Mouse (Mus musculus) lung, embryonic 14.5 days (tissue): ENCODE data around the gene 4930404N11Rik. TPM values are rescaled to one million over a fixed set of nuclear protein-coding genes. Genes with fewer than 3 reads are reported as not detected.

ENCODE experiments used
- ATAC-seq: fragments of 200-750 bp; cut with Nextera tagmentation; 2 replicates; pipeline ENCODE4 v1.8.0; 2017; ENCODE audit warnings: mild to moderate bottlenecking, moderate TSS enrichment, moderate library complexity; ENCODE audit not compliant: insufficient read depth
- DNase-seq: peaks from one replicate; pipeline ENCODE4 v3.0.0-alpha.2; 2015
- H3K27ac ChIP-seq: fragments of 300-500 bp; sonication (generic); 2 replicates; pipeline ENCODE4 v1.5.1; 2014; ENCODE audit warnings: low read depth, mild to moderate bottlenecking, moderate library complexity
- H3K27me3 ChIP-seq: fragments of 300-500 bp; sonication (generic); 2 replicates; pipeline ENCODE4 v1.6.1; 2014; ENCODE audit warnings: low read length, control low read depth; ENCODE audit not compliant: insufficient read depth
- H3K36me3 ChIP-seq: fragments of 300-500 bp; sonication (generic); 2 replicates; pipeline ENCODE4 v1.6.1; 2014; ENCODE audit warnings: control low read depth; ENCODE audit not compliant: insufficient read depth
- H3K4me1 ChIP-seq: fragments of 300-500 bp; sonication (generic); 2 replicates; pipeline ENCODE4 v1.6.1; 2014; ENCODE audit warnings: antibody characterized with exemption, control low read depth; ENCODE audit not compliant: insufficient read depth
- H3K4me2 ChIP-seq: fragments of 300-500 bp; sonication (generic); 2 replicates; pipeline ENCODE4 v1.6.1; 2014; ENCODE audit warnings: mild to moderate bottlenecking
- H3K4me3 ChIP-seq: fragments of 300-500 bp; sonication (generic); 2 replicates; pipeline ENCODE4 v1.5.1; 2014; ENCODE audit warnings: low read depth, low read length
- H3K9ac ChIP-seq: fragments of 300-500 bp; sonication (generic); 2 replicates; pipeline ENCODE4 v1.6.1; 2014
- H3K9me3 ChIP-seq: fragments of 300-500 bp; sonication (generic); 2 replicates; pipeline ENCODE4 v1.6.1; 2016; ENCODE audit warnings: low read depth, low read length, control low read depth
- CTCF ChIP-seq: IDR thresholded peaks from 2 replicates; pipeline ENCODE4 v1.5.1; 2016; ENCODE audit warnings: antibody characterized with exemption, low read depth
- WGBS: fragments of 180-500 bp; shearing (Covaris S2); extraction: QIAGEN DNeasy Blood & Tissue Kit; methylation state at CpG from one replicate; pipeline ENCODE4 v1.1.7; 2014; 5-methylcytosine and 5-hydroxymethylcytosine counted together
- microRNA-seq: library from miRNA; unstranded; fragments of <30 nt; microRNA quantifications from one replicate; pipeline ENCODE4, GENCODE M21; 2016; ENCODE audit warnings: borderline number of aligned reads
- polyA plus RNA-seq: library from polyadenylated mRNA; unstranded; fragments of >200 nt; fragmentation: Nextera tagmentation; extraction: Ambion mirVana; gene quantifications from 2 replicates; pipeline ENCODE4 v1.2.1, GENCODE M21; 2014

Gene 4930404N11Rik
- polyA plus RNA-seq, 1 experiment from 2014 or later = 0.92 TPM

DNA sequence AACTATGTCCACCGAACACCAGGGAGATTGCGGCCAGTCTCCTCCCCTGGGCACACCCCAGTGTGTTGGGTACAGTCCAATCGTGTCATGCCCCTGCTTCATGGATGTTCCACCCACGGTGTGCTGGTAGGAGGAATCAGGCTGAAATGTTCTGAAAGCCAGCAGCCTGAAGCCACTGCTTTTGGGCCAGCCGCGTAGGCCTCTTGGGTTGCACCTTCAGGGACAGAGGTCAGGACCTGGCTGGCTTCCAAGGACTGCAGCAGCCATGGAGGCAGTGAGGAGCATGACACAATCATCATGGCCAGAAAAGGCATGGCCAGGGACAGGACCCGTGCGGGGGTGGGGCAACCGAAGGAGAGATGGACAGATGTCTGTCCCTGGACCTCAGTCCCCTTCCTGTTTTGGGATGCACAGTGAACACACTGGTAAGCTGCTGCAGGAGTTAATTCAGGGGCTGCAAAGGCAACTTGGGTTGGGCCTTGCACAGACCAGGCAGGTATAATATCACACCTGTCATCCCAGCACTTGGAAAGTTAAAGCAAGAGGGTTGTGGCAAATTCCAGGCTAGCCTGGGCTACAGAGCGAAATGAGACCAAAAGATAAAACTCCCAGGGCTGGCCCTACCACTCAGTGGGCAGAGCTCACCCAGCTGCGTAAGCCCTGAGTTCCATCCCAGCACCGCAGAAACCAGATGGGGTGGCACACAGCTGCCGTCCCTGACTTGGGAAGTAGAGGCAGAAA, 46.9 kb downstream of the 4930404N11Rik start:
- Histone ChIP-seq H3K36me3 (peaks cover 59% of the 10 kb centered on the region), H3K9ac (no peak overlapping the region), H3K4me3 (no peak overlapping the region), H3K27ac (peak overlapping the region; percentile 87; the same call in 1 of the 2 replicates), H3K27me3 (no peaks in the 10 kb centered on the region), H3K9me3 (no peaks in the 10 kb centered on the region), H3K4me1 (peaks cover 19% of the 10 kb centered on the region; the same call in 1 of the 2 replicates), H3K4me2 (peak overlapping the region; percentile 76)
- no peak for TF ChIP-seq CTCF
- DNase-seq = no peak
- no peak for ATAC-seq
- WGBS = 88% methylated on average over 13 of the region's 13 CpGs

DNA sequence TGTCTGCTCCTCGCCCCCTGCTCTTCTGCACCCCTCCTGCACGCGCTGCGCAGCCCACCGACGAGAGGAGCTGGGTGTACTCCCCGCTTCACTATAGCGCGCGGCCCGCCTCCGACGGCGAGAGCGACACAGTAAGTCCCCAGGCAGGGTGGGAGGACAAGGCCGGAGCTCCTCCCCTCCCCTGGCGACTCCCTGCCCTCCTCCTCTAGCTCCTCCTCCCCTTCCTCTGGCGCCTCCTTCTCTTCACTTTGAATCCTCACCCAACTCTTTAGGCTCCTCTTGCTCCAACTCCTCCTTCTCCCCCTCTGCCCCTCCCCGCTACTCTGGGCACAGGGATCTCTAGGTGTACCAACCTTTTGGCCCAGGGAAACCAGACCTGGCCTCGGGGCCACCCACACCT, 48.3 kb downstream of the 4930404N11Rik start:
- H3K9ac ChIP-seq = peak overlapping the region; percentile 43
- 0 out of 2 replicates have a peak overlapping the region, but pooled peaks have one; percentile 10 for H3K27ac ChIP-seq
- no peak for TF ChIP-seq CTCF
- DNase-seq (peak; percentile 79), ATAC-seq (no peak)
- H3K4me1 ChIP-seq = peaks cover 19% of the 10 kb centered on the region; the same call in 1 of the 2 replicates
- no peaks in the 10 kb centered on the region for H3K9me3 ChIP-seq
- no peaks in the 10 kb centered on the region for H3K27me3 ChIP-seq
- H3K4me2 ChIP-seq = peak overlapping the region; percentile 57
- H3K36me3 ChIP-seq = peaks cover 59% of the 10 kb centered on the region
- 11% methylated on average over 20 of the region's 20 CpGs for WGBS
- H3K4me3 ChIP-seq = peak overlapping the region; percentile 19

- DNase-seq (peak; percentile 68), ATAC-seq (no peak)
- peaks cover 19% of the 10 kb centered on the region; the same call in 1 of the 2 replicates for H3K4me1 ChIP-seq
- TF ChIP-seq CTCF = peak; percentile 56
- peaks cover 65% of the 10 kb centered on the region for H3K36me3 ChIP-seq
- no peak overlapping the region for H3K27ac ChIP-seq
- no peaks in the 10 kb centered on the region for H3K9me3 ChIP-seq
- H3K4me2 ChIP-seq = peak overlapping the region; percentile 57
- H3K9ac ChIP-seq = peak overlapping the region; percentile 43
- no peaks in the 10 kb centered on the region for H3K27me3 ChIP-seq
- 48% methylated on average over 16 of the region's 16 CpGs for WGBS
- H3K4me3 ChIP-seq = peak overlapping the region; percentile 19; the same call in 1 of the 2 replicates
Measured at GRCm38 (mm10) chr10:81316338-81317060, 49.1 kb downstream of the 4930404N11Rik start.

- Histone ChIP-seq H3K4me1 (peaks cover 19% of the 10 kb centered on the region; the same call in 1 of the 2 replicates), H3K27ac (no peak overlapping the region), H3K4me2 (no peak overlapping the region), H3K9ac (no peak overlapping the region), H3K4me3 (no peak overlapping the region), H3K27me3 (no peaks in the 10 kb centered on the region), H3K36me3 (peaks cover 74% of the 10 kb centered on the region), H3K9me3 (no peaks in the 10 kb centered on the region)
- DNase-seq (no peak), ATAC-seq (no peak)
- 90% methylated on average over 16 of the region's 16 CpGs for WGBS
- no peak for TF ChIP-seq CTCF
Measured at GRCm38 (mm10) chr10:81315587-81315986, 50.0 kb downstream of the 4930404N11Rik start.

DNA sequence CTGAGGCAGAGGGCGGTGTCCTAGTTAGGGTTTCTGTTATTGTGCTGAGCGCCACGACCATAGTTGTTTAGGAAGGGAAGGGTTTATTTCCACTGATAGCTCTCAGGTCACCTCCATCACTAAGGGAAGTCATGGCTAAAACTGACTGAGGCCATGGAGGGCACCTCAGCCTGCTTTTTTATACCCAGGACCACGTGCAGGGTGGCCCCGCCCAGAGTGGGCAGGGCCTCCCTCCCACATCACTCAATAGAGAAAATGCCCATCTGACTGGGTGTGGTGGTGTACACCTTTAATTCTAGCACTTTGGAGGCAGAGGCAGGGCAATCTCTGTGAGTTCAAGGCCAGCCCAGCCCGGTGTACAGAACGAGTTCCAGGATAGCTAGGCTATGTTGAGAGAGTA, 51.4 kb downstream of the 4930404N11Rik start:
- H3K9ac ChIP-seq = no peak overlapping the region
- H3K4me3 ChIP-seq = no peak overlapping the region
- DNase-seq = no peak
- 76% methylated on average over 7 of the region's 7 CpGs for WGBS
- no peak overlapping the region for H3K27ac ChIP-seq
- no peak for TF ChIP-seq CTCF
- no peaks in the 10 kb centered on the region for H3K27me3 ChIP-seq
- H3K36me3 ChIP-seq = peaks cover 88% of the 10 kb centered on the region
- H3K4me2 ChIP-seq = no peak overlapping the region
- H3K4me1 ChIP-seq = peaks cover 13% of the 10 kb centered on the region; the same call in 1 of the 2 replicates
- no peak for ATAC-seq
- no peaks in the 10 kb centered on the region for H3K9me3 ChIP-seq

DNA sequence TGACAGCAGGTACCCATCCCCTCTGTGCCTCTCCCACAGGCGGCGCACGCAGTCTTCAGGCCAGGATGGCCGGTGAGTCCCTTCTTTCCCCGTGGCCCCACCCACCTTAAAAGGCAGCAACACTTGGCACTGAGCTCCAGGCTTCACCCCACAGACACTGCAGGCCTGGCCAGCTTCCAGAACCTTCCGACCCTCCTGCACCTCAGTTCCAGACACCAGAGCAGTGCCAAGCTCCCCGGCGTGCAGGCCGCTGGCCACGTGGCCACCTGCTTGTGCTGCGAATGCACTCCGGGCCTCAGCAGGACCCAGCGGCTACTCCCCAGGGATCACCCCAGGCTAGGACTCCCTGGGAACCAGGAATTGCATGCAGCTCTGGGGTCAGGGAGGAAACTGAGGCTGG, 52.0 kb downstream of the 4930404N11Rik start:
- Histone ChIP-seq H3K9me3 (no peaks in the 10 kb centered on the region), H3K27me3 (no peaks in the 10 kb centered on the region), H3K4me2 (no peak overlapping the region), H3K36me3 (peaks cover 88% of the 10 kb centered on the region), H3K4me1 (peaks cover 9% of the 10 kb centered on the region; the same call in 1 of the 2 replicates), H3K4me3 (no peak overlapping the region), H3K9ac (no peak overlapping the region), H3K27ac (no peak overlapping the region)
- no peak for DNase-seq
- no peak for ATAC-seq
- 90% methylated on average over 13 of the region's 13 CpGs for WGBS
- no peak for TF ChIP-seq CTCF

Small RNA genes within 50 kb of the gene (microRNA-seq; reads per million reads assigned to microRNA genes)
- 0.71 reads per million for gene Mir6913

Other genes starting within 250 kb of the 4930404N11Rik start
- 22.4 and 25.0 TPM in 2 replicates for gene Zbtb7a, start 230.6 kb downstream of the 4930404N11Rik start, polyA plus RNA-seq
- 38.7 and 47.9 TPM in 2 replicates for gene Pias4, start 197.9 kb downstream of the 4930404N11Rik start, polyA plus RNA-seq
- 481 and 493 TPM in 2 replicates for gene Eef2, start 189.2 kb downstream of the 4930404N11Rik start, polyA plus RNA-seq
- 52.6 and 55.8 TPM in 2 replicates for gene Dapk3, start 182.8 kb downstream of the 4930404N11Rik start, polyA plus RNA-seq
- gene 4930442H23Rik, start 182.0 kb downstream of the 4930404N11Rik start, polyA plus RNA-seq = not detected in 2 replicates
- gene Nmrk2, start 163.8 kb downstream of the 4930404N11Rik start, polyA plus RNA-seq = 0.23 TPM in 1 of 2 replicates, not detected in the other
- not detected in 2 replicates for gene Atcay, start 135.0 kb downstream of the 4930404N11Rik start, polyA plus RNA-seq
- 3.4 and 3.6 TPM in 2 replicates for gene Zfr2, start 132.7 kb downstream of the 4930404N11Rik start, polyA plus RNA-seq
- gene Matk, start 112.9 kb downstream of the 4930404N11Rik start, polyA plus RNA-seq = 2.0 and 2.9 TPM in 2 replicates
- gene Mrpl54, start 98.9 kb downstream of the 4930404N11Rik start, polyA plus RNA-seq = 222 and 223 TPM in 2 replicates
- 50.4 and 50.8 TPM in 2 replicates for gene Apba3, start 98.9 kb downstream of the 4930404N11Rik start, polyA plus RNA-seq
- gene Tjp3, start 74.2 kb downstream of the 4930404N11Rik start, polyA plus RNA-seq = 15.3 and 17.2 TPM in 2 replicates
- 50.8 and 58.6 TPM in 2 replicates for gene Pip5k1c, start 72.9 kb downstream of the 4930404N11Rik start, polyA plus RNA-seq
- 34.3 and 42.9 TPM in 2 replicates for gene Cactin, start 44.7 kb downstream of the 4930404N11Rik start, polyA plus RNA-seq
- 13.6 and 15.0 TPM in 2 replicates for gene Tbxa2r, start 37.1 kb downstream of the 4930404N11Rik start, polyA plus RNA-seq
- 0.05 and 0.08 TPM in 2 replicates for gene Gipc3, start 22.6 kb downstream of the 4930404N11Rik start, polyA plus RNA-seq
- gene Hmg20b, start 15.3 kb downstream of the 4930404N11Rik start, polyA plus RNA-seq = 98.7 and 105 TPM in 2 replicates
- gene Mfsd12, start 8.3 kb downstream of the 4930404N11Rik start, polyA plus RNA-seq = 7.7 and 8.5 TPM in 2 replicates
- 109 and 116 TPM in 2 replicates for gene Fzr1, start 12.7 kb upstream of the 4930404N11Rik start, polyA plus RNA-seq
- 57.5 and 67.0 TPM in 2 replicates for gene Dohh, start 18.6 kb upstream of the 4930404N11Rik start, polyA plus RNA-seq
- 2.8 and 3.8 TPM in 2 replicates for gene Gm48551, start 18.6 kb upstream of the 4930404N11Rik start, polyA plus RNA-seq
- 1.3 and 1.4 TPM in 2 replicates for gene Gm48552, start 23.2 kb upstream of the 4930404N11Rik start, polyA plus RNA-seq
- 2.8 and 3.3 TPM in 2 replicates for gene Smim24, start 27.2 kb upstream of the 4930404N11Rik start, polyA plus RNA-seq
- 86.0 and 86.5 TPM in 2 replicates for gene Nfic, start 89.8 kb upstream of the 4930404N11Rik start, polyA plus RNA-seq
- 0.09 and 0.30 TPM in 2 replicates for gene Celf5, start 116.9 kb upstream of the 4930404N11Rik start, polyA plus RNA-seq
- 82.1 and 97.3 TPM in 2 replicates for gene Ncln, start 130.6 kb upstream of the 4930404N11Rik start, polyA plus RNA-seq
- gene S1pr4, start 134.3 kb upstream of the 4930404N11Rik start, polyA plus RNA-seq = 1.3 and 1.7 TPM in 2 replicates
- 1.1 and 1.7 TPM in 2 replicates for gene Gna15, start 158.4 kb upstream of the 4930404N11Rik start, polyA plus RNA-seq
- 81.2 and 88.2 TPM in 2 replicates for gene Gna11, start 179.4 kb upstream of the 4930404N11Rik start, polyA plus RNA-seq
- 360 and 404 TPM in 2 replicates for gene Aes, start 193.7 kb upstream of the 4930404N11Rik start, polyA plus RNA-seq
- gene Tle2, start 208.7 kb upstream of the 4930404N11Rik start, polyA plus RNA-seq = 27.5 and 32.5 TPM in 2 replicates
- gene Tle6, start 235.3 kb upstream of the 4930404N11Rik start, polyA plus RNA-seq = 24.1 and 25.2 TPM in 2 replicates
- 0.58 and 0.61 TPM in 2 replicates for gene BC025920, start 240.5 kb upstream of the 4930404N11Rik start, polyA plus RNA-seq